Mouse (Mus musculus) hindbrain, embryonic 12.5 days (tissue): ENCODE data around the gene Dpp7. TPM values are rescaled to one million over a fixed set of nuclear protein-coding genes. Genes with fewer than 3 reads are reported as not detected.

ENCODE experiments used
- ATAC-seq: fragments of 200-750 bp; cut with Nextera tagmentation; 2 replicates; pipeline ENCODE4 v1.8.0; 2017; ENCODE audit warnings: moderate TSS enrichment; ENCODE audit not compliant: low FRiP score
- H3K27ac ChIP-seq: fragments of 300-500 bp; sonication (generic); 2 replicates; pipeline ENCODE4 v1.5.1; 2016; ENCODE audit warnings: mild to moderate bottlenecking
- H3K27me3 ChIP-seq: fragments of 300-500 bp; sonication (generic); 2 replicates; pipeline ENCODE4 v1.6.1; 2016; ENCODE audit warnings: mild to moderate bottlenecking
- H3K36me3 ChIP-seq: fragments of 300-500 bp; sonication (generic); 2 replicates; pipeline ENCODE4 v1.6.1; 2016; ENCODE audit warnings: mild to moderate bottlenecking
- H3K4me1 ChIP-seq: fragments of 300-500 bp; sonication (generic); 2 replicates; pipeline ENCODE4 v1.6.1; 2016
- H3K4me2 ChIP-seq: fragments of 300-500 bp; sonication (generic); replicated peaks from 2 replicates; pipeline ENCODE4 v1.6.1; 2016; ENCODE audit warnings: mild to moderate bottlenecking
- H3K4me3 ChIP-seq: fragments of 300-500 bp; sonication (generic); 2 replicates; pipeline ENCODE4 v1.5.1; 2016; ENCODE audit warnings: mild to moderate bottlenecking
- H3K9ac ChIP-seq: fragments of 300-500 bp; sonication (generic); 2 replicates; pipeline ENCODE4 v1.6.1; 2016; ENCODE audit warnings: mild to moderate bottlenecking, moderate library complexity
- H3K9me3 ChIP-seq: fragments of 300-500 bp; sonication (generic); replicated peaks from 2 replicates; pipeline ENCODE4 v1.6.1; 2016; ENCODE audit warnings: mild to moderate bottlenecking
- WGBS: fragments of 180-500 bp; shearing (Covaris S2); methylation state at CpG from one replicate; pipeline ENCODE4 v1.1.7; 2016; 5-methylcytosine and 5-hydroxymethylcytosine counted together
- polyA plus RNA-seq: library from polyadenylated mRNA; unstranded; fragments of >200 nt; fragmentation: Nextera tagmentation; extraction: Ambion mirVana; gene quantifications from 2 replicates; pipeline ENCODE4 v1.2.1, GENCODE M21; 2016

Gene Dpp7
- polyA plus RNA-seq, 1 experiment from 2014 or later = 21.9 TPM

- H3K4me3 ChIP-seq = no peak overlapping the region
- no peaks in the 10 kb centered on the region for H3K9me3 ChIP-seq
- H3K9ac ChIP-seq = no peak overlapping the region
- 0 out of 2 replicates have a peak, but pooled peaks cover 9% of the 10 kb centered on the region for H3K27me3 ChIP-seq
- ATAC-seq = no peak
- WGBS = 74% methylated on average over 2 of the region's 2 CpGs
- peaks cover under 1% of the 10 kb centered on the region; the same call in 1 of the 2 replicates for H3K4me1 ChIP-seq
- no peak overlapping the region for H3K27ac ChIP-seq
- H3K4me2 ChIP-seq = no peak overlapping the region
- no peaks in the 10 kb centered on the region for H3K36me3 ChIP-seq
Observed at GRCm38 (mm10) chr2:25326036-25326435, 30.1 kb downstream of the Dpp7 start.

GRCm38 (mm10) chr2:25320084-25320483 lies 36.1 kb downstream of the Dpp7 start:
- Histone ChIP-seq H3K4me1 (peaks cover 9% of the 10 kb centered on the region; the same call in 1 of the 2 replicates), H3K4me2 (no peak overlapping the region), H3K4me3 (no peak overlapping the region), H3K27ac (no peak overlapping the region), H3K9me3 (no peaks in the 10 kb centered on the region), H3K36me3 (no peaks in the 10 kb centered on the region), H3K9ac (no peak overlapping the region), H3K27me3 (peaks cover 67% of the 10 kb centered on the region)
- ATAC-seq = no peak
- 28% methylated on average over 2 of the region's 2 CpGs for whole genome bisulfite sequencing

GRCm38 (mm10) chr2:25318971-25319773 lies 37.0 kb downstream of the Dpp7 start, which contains the start of gene Grin1:
Grin1 (minus strand) TSS chr2:25319187.
- Histone ChIP-seq H3K9ac (peak within 1 kb of the TSS; percentile 53), H3K36me3 (no peaks in the 10 kb centered on the region), H3K4me3 (peak within 1 kb of the TSS; percentile 44), H3K27ac (peak within 1 kb of the TSS; percentile 45; the same call in 1 of the 2 replicates), H3K27me3 (peaks cover 76% of the 10 kb centered on the region), H3K4me1 (peaks cover 9% of the 10 kb centered on the region; the same call in 1 of the 2 replicates), H3K9me3 (no peaks in the 10 kb centered on the region), H3K4me2 (peak within 1 kb of the TSS; percentile 70)
- peak; percentile 88 for ATAC-seq
- 10% methylated on average over 58 of the region's 58 CpGs for WGBS

- Histone ChIP-seq H3K4me3 (peak overlapping the region; percentile 44), H3K27ac (peak overlapping the region; percentile 45; the same call in 1 of the 2 replicates), H3K9ac (peak overlapping the region; percentile 53), H3K36me3 (no peaks in the 10 kb centered on the region), H3K4me1 (peaks cover 9% of the 10 kb centered on the region; the same call in 1 of the 2 replicates), H3K27me3 (peaks cover 84% of the 10 kb centered on the region), H3K4me2 (peak overlapping the region; percentile 70), H3K9me3 (no peaks in the 10 kb centered on the region)
- ATAC-seq = peak; percentile 59
- WGBS = 7% methylated on average over 31 of the region's 31 CpGs
Observed at GRCm38 (mm10) chr2:25318119-25318966, 37.8 kb downstream of the Dpp7 start.

GRCm38 (mm10) chr2:25311491-25311891 lies 44.7 kb downstream of the Dpp7 start:
- no peak for ATAC-seq
- WGBS = 8% methylated on average over 11 of the region's 11 CpGs
- H3K27ac ChIP-seq = no peak overlapping the region
- no peaks in the 10 kb centered on the region for H3K9me3 ChIP-seq
- H3K4me3 ChIP-seq = no peak overlapping the region
- peaks cover 99% of the 10 kb centered on the region for H3K27me3 ChIP-seq
- no peak overlapping the region for H3K9ac ChIP-seq
- no peaks in the 10 kb centered on the region for H3K36me3 ChIP-seq
- no peak overlapping the region for H3K4me2 ChIP-seq
- H3K4me1 ChIP-seq = no peaks in the 10 kb centered on the region

- no peak overlapping the region for H3K27ac ChIP-seq
- H3K27me3 ChIP-seq = peaks cover 99% of the 10 kb centered on the region
- H3K36me3 ChIP-seq = no peaks in the 10 kb centered on the region
- no peak overlapping the region for H3K4me3 ChIP-seq
- H3K4me1 ChIP-seq = no peaks in the 10 kb centered on the region
- H3K9ac ChIP-seq = no peak overlapping the region
- no peaks in the 10 kb centered on the region for H3K9me3 ChIP-seq
- H3K4me2 ChIP-seq = no peak overlapping the region
- WGBS = 4% methylated on average over 22 of the region's 22 CpGs
- ATAC-seq = no peak
Observed at GRCm38 (mm10) chr2:25310969-25311368, 45.2 kb downstream of the Dpp7 start.

GRCm38 (mm10) chr2:25310180-25310579 lies 46.0 kb downstream of the Dpp7 start:
- H3K9ac ChIP-seq = no peak overlapping the region
- 57% methylated on average over 10 of the region's 10 CpGs for WGBS
- H3K4me1 ChIP-seq = peaks cover 4% of the 10 kb centered on the region; the same call in 1 of the 2 replicates
- no peaks in the 10 kb centered on the region for H3K9me3 ChIP-seq
- H3K36me3 ChIP-seq = no peaks in the 10 kb centered on the region
- ATAC-seq = no peak
- peaks cover 99% of the 10 kb centered on the region for H3K27me3 ChIP-seq
- H3K27ac ChIP-seq = no peak overlapping the region
- H3K4me3 ChIP-seq = no peak overlapping the region
- no peak overlapping the region for H3K4me2 ChIP-seq

- peak; percentile 42; the same call in 1 of the 2 replicates for ATAC-seq
- Histone ChIP-seq H3K27me3 (peaks cover 79% of the 10 kb centered on the region), H3K4me2 (peak overlapping the region; percentile 84), H3K9ac (peak overlapping the region; percentile 66), H3K36me3 (no peaks in the 10 kb centered on the region), H3K4me3 (peak overlapping the region; percentile 38), H3K4me1 (peaks cover 13% of the 10 kb centered on the region), H3K27ac (no peak overlapping the region), H3K9me3 (no peaks in the 10 kb centered on the region)
- WGBS = 49% methylated on average over 14 of the region's 14 CpGs
Observed at GRCm38 (mm10) chr2:25305587-25306359, 50.4 kb downstream of the Dpp7 start.

- ATAC-seq = peak; percentile 84
- peak overlapping the region; percentile 38 for H3K4me3 ChIP-seq
- peak overlapping the region; percentile 66 for H3K9ac ChIP-seq
- H3K9me3 ChIP-seq = no peaks in the 10 kb centered on the region
- H3K36me3 ChIP-seq = no peaks in the 10 kb centered on the region
- 2% methylated on average over 38 of the region's 45 CpGs for WGBS
- peaks cover 13% of the 10 kb centered on the region for H3K4me1 ChIP-seq
- peaks cover 70% of the 10 kb centered on the region for H3K27me3 ChIP-seq
- peak overlapping the region; percentile 84 for H3K4me2 ChIP-seq
- H3K27ac ChIP-seq = 0 out of 2 replicates have a peak overlapping the region, but pooled peaks have one; percentile 40
Observed at GRCm38 (mm10) chr2:25304657-25305541, 51.3 kb downstream of the Dpp7 start.

- ATAC-seq = peak; percentile 24; the same call in 1 of the 2 replicates
- H3K9ac ChIP-seq = 0 out of 2 replicates have a peak overlapping the region, but pooled peaks have one; percentile 66
- H3K27me3 ChIP-seq = peaks cover 62% of the 10 kb centered on the region
Observed at GRCm38 (mm10) chr2:25303931-25304656, 52.1 kb downstream of the Dpp7 start.

More at GRCm38 (mm10) chr2:25303931-25304656, 52.1 kb downstream of the Dpp7 start:
- peak overlapping the region; percentile 38 for H3K4me3 ChIP-seq
- no peak overlapping the region for H3K27ac ChIP-seq
- no peaks in the 10 kb centered on the region for H3K9me3 ChIP-seq
- peaks cover 13% of the 10 kb centered on the region for H3K4me1 ChIP-seq
- no peaks in the 10 kb centered on the region for H3K36me3 ChIP-seq
- peak overlapping the region; percentile 84 for H3K4me2 ChIP-seq
- 73% methylated on average over 7 of the region's 7 CpGs for WGBS
